Mouse (Mus musculus) CH12.LX (cell line): ENCODE data around the gene Angel2.

ENCODE experiments used
- CHD2 ChIP-seq: IDR thresholded peaks from 2 replicates; pipeline ENCODE4 v1.6.1; 2011; ENCODE audit warnings: low read length, improper control_type of control experiment
- CTCF ChIP-seq, 2 experiments: IDR thresholded peaks in 1 of 2; conservative IDR thresholded peaks in 1 of 2; 2 replicates each; pipeline ENCODE4 v1.5.1; 2011 to 2012; ENCODE audit warnings: low read depth in 2 of 2, low read length in 2 of 2, improper control_type of control experiment in 1 of 2, inconsistent platforms in 1 of 2, mild to moderate bottlenecking in 1 of 2, moderate library complexity in 1 of 2
- EP300 ChIP-seq: IDR thresholded peaks from 2 replicates; pipeline ENCODE4 v1.6.1; 2011; ENCODE audit warnings: low read length, improper control_type of control experiment
- ETS1 ChIP-seq: conservative IDR thresholded peaks from 2 replicates; pipeline ENCODE4 v1.6.1; 2012; ENCODE audit warnings: low read depth, mild to moderate bottlenecking, inconsistent platforms, low read length, improper control_type of control experiment, moderate library complexity
- IRF4 ChIP-seq: IDR thresholded peaks from 2 replicates; pipeline ENCODE4 v1.6.1; 2014; ENCODE audit warnings: low read depth, mild to moderate bottlenecking, inconsistent platforms, low read length, improper control_type of control experiment
- JUND ChIP-seq: conservative IDR thresholded peaks from 2 replicates; pipeline ENCODE4 v1.6.1; 2011; ENCODE audit warnings: low read depth, low read length, improper control_type of control experiment
- MAFK ChIP-seq: IDR thresholded peaks from 2 replicates; pipeline ENCODE4 v1.6.1; 2011; ENCODE audit warnings: low read length, improper control_type of control experiment; ENCODE audit not compliant: insufficient replicate concordance
- MAX ChIP-seq: IDR thresholded peaks from 2 replicates; pipeline ENCODE4 v1.6.1; 2011; ENCODE audit warnings: low read length, improper control_type of control experiment
- MYC ChIP-seq: IDR thresholded peaks from 2 replicates; pipeline ENCODE4 v1.6.1; 2011; ENCODE audit warnings: low read depth, mild to moderate bottlenecking, improper control_type of control experiment, low read length
- POLR2A ChIP-seq: IDR thresholded peaks from 2 replicates; pipeline ENCODE4 v1.6.1; 2011; ENCODE audit warnings: low read depth, mild to moderate bottlenecking, improper control_type of control experiment, low read length
- TBP ChIP-seq: conservative IDR thresholded peaks from 2 replicates; pipeline ENCODE4 v1.6.1; 2011; ENCODE audit warnings: low read depth, low read length, improper control_type of control experiment
- USF2 ChIP-seq: conservative IDR thresholded peaks from 2 replicates; pipeline ENCODE4 v1.6.1; 2011; ENCODE audit warnings: low read depth, low read length, improper control_type of control experiment
- ZC3H11A ChIP-seq: IDR thresholded peaks from 2 replicates; pipeline ENCODE4 v1.6.1; 2012; ENCODE audit warnings: low read depth, mild to moderate bottlenecking, inconsistent platforms, low read length, improper control_type of control experiment
- ZNF384 ChIP-seq: IDR thresholded peaks from 2 replicates; pipeline ENCODE4 v1.6.1; 2012; ENCODE audit warnings: low read depth, low read length, improper control_type of control experiment, inconsistent platforms

GRCm38 (mm10) chr1:190928370-190929009, 3.6 kb downstream of the Angel2 start:
- TF ChIP-seq JUND (no peak), EP300 (no peak; the same call in 1 of the 2 replicates), CTCF (conservative IDR thresholded peaks at IDR 0.05 in 1 of 2, IDR thresholded peaks at IDR 0.05 in 1 of 2; ENCODE audit: low read depth in 2 of 2, low read length in 2 of 2) (no peak), ETS1 (peak; percentile 14; the same call in 1 of the 2 replicates), ZC3H11A (no peak), MAX (no peak), MYC (no peak), MAFK (no peak), IRF4 (no peak), TBP (peak; percentile 87), USF2 (no peak), POLR2A (peak; percentile 91), CHD2 (no peak), ZNF384 (no peak)
